Mouse (Mus musculus): Measurements from ENCODE around the gene Efcab3. TPM values are rescaled to one million over a fixed set of nuclear protein-coding genes. Genes with fewer than 3 reads are reported as not detected.
"Not testable (repeated sequence)": the region's sequence is repeated elsewhere in the genome, so short reads cannot be mapped to it uniquely, and the experiment has no call there.

The Efcab3 gene
- polyA plus RNA-seq, 1 experiment from 2014 or later = not detected

DNA sequence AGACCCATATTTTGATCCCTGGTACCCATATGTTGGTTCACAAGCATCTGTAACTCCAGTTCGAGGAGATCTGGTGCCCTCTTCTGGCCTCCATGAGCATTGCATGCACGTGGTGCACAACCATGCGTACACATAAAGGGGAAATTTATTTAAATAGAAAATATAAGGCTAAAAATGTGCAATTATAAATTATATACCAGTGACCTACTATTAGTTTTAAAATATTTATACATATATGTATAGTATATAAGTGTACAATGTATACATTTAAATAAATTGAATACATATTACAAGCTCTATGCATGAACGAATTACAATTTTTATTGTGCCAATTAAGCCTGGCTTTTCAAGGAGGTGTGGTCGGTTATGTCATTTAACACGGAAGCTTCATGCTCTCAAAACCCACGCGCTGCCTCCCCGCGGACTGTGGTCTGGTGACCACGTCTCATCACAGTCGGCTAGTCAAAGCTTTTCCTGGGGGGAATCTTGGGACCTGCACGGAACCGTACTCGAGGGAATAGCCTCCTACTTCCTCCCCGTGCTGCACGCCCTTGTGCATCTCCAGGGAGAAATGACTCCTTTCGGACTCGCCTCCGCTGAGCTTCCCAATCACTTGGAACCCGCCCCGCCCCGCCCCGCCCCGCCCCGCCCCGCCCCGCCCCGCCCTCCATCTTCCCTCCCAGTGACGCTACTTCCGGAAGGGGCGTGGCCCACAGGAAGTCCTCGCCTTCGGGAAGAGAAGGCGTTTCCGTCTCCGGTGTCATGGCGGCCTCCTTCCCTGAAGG, 62.5 kb downstream of the Efcab3 start, which contains the start of gene Mettl2:
TSS of gene Mettl2 (plus strand) at position 691 of the 785 bp plus-strand sequence.
- H3K4me3 ChIP-seq = peak within 1 kb of the TSS; percentile 100
- peak within 1 kb of the TSS; percentile 86 for H3K4me2 ChIP-seq
- H3K9me3 ChIP-seq (replicated peaks) = no peaks in the 10 kb centered on the region
- H3K4me1 ChIP-seq (replicated peaks) = peaks cover 13% of the 10 kb centered on the region
- peak within 1 kb of the TSS; percentile 87 for H3K27ac ChIP-seq
- H3K27me3 ChIP-seq = no peaks in the 10 kb centered on the region
- WGBS = 1% methylated on average over 29 of the region's 38 CpGs
- peak within 1 kb of the TSS; percentile 79 for H3K9ac ChIP-seq
- ATAC-seq (replicated peaks; ENCODE audit: insufficient number of reproducible peaks, insufficient read depth, low FRiP score, low read depth) = peak; percentile 90
- peaks cover 4% of the 10 kb centered on the region; the same call in 1 of the 2 replicates for H3K36me3 ChIP-seq

GRCm38 (mm10) chr11:105126520-105127029, 63.2 kb downstream of the Efcab3 start:
- Histone ChIP-seq H3K27me3 (no peaks in the 10 kb centered on the region), H3K36me3 (peaks cover 10% of the 10 kb centered on the region), H3K4me2 (peak overlapping the region; percentile 86), H3K4me3 (peak overlapping the region; percentile 100), H3K9ac (peak overlapping the region; percentile 79), H3K4me1 (replicated peaks) (peaks cover 13% of the 10 kb centered on the region), H3K9me3 (replicated peaks) (no peaks in the 10 kb centered on the region), H3K27ac (no peak overlapping the region)
- under 1% methylated on average over 48 of the region's 49 CpGs for WGBS
- ATAC-seq (replicated peaks; ENCODE audit: insufficient number of reproducible peaks, insufficient read depth, low FRiP score, low read depth) = peak; percentile 24; the same call in 1 of the 2 replicates

- Histone ChIP-seq H3K27me3 (no peaks in the 10 kb centered on the region), H3K27ac (no peak overlapping the region), H3K4me3 (no peak overlapping the region), H3K4me2 (no peak overlapping the region), H3K36me3 (peaks cover 92% of the 10 kb centered on the region), H3K4me1 (replicated peaks) (no peaks in the 10 kb centered on the region), H3K9ac (no peak overlapping the region), H3K9me3 (replicated peaks) (no peaks in the 10 kb centered on the region)
- 82% methylated on average over 7 of the region's 7 CpGs for WGBS
- no peak for ATAC-seq (replicated peaks; ENCODE audit: insufficient number of reproducible peaks, insufficient read depth, low FRiP score, low read depth)
Observed at GRCm38 (mm10) chr11:105135692-105136091, 72.3 kb downstream of the Efcab3 start.

DNA sequence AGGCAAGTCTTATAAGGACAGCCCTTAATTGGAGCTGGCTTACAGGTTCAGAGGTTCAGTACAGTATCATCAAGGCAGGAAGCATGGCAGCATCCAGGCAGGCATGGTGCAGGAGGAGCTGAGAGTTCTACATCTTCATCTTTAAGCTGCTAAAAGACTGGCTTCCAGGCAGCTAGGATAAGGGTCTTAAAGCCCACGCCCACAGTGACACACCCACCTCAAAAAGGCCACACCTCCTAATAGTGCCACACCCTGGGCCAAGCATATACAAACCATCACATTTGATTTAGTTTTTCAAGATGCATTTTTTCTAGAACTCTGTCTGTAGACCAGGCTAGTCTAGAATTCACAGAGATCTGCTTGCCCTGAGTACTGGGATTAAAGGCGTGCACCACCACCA, 73.9 kb downstream of the Efcab3 start:
- not testable (repeated sequence) for H3K27me3 ChIP-seq; H3K9me3 ChIP-seq (replicated peaks); H3K4me3 ChIP-seq; ATAC-seq (replicated peaks; ENCODE audit: insufficient number of reproducible peaks, insufficient read depth, low FRiP score, low read depth); H3K27ac ChIP-seq; H3K4me2 ChIP-seq; H3K4me1 ChIP-seq (replicated peaks); H3K9ac ChIP-seq
- 93% methylated on average over 2 of the region's 2 CpGs for WGBS
- H3K36me3 ChIP-seq = peaks cover 84% of the 10 kb centered on the region

- H3K27ac ChIP-seq; H3K4me1 ChIP-seq (replicated peaks); ATAC-seq (replicated peaks; ENCODE audit: insufficient number of reproducible peaks, insufficient read depth, low FRiP score, low read depth); H3K9me3 ChIP-seq (replicated peaks); H3K4me2 ChIP-seq; H3K4me3 ChIP-seq; H3K9ac ChIP-seq; H3K27me3 ChIP-seq: not testable (repeated sequence)
- 92% methylated on average over 8 of the region's 8 CpGs for WGBS
- peaks cover 52% of the 10 kb centered on the region for H3K36me3 ChIP-seq
Observed at GRCm38 (mm10) chr11:105140512-105140911, 77.1 kb downstream of the Efcab3 start.

- H3K4me3 ChIP-seq = no peak overlapping the region
- no peak for ATAC-seq (replicated peaks; ENCODE audit: insufficient number of reproducible peaks, insufficient read depth, low FRiP score, low read depth)
- WGBS = 91% methylated on average over 5 of the region's 5 CpGs
- no peaks in the 10 kb centered on the region for H3K9me3 ChIP-seq (replicated peaks)
- H3K27me3 ChIP-seq = no peaks in the 10 kb centered on the region
- H3K9ac ChIP-seq = no peak overlapping the region
- no peaks in the 10 kb centered on the region for H3K4me1 ChIP-seq (replicated peaks)
- H3K36me3 ChIP-seq = peaks cover 46% of the 10 kb centered on the region
- H3K27ac ChIP-seq = no peak overlapping the region
- no peak overlapping the region for H3K4me2 ChIP-seq
Observed at GRCm38 (mm10) chr11:105141115-105141514, 77.7 kb downstream of the Efcab3 start.

- Histone ChIP-seq H3K4me2 (no peak overlapping the region), H3K9ac (no peak overlapping the region), H3K27ac (no peak overlapping the region), H3K36me3 (peaks cover 21% of the 10 kb centered on the region), H3K27me3 (no peaks in the 10 kb centered on the region), H3K9me3 (replicated peaks) (no peaks in the 10 kb centered on the region), H3K4me1 (replicated peaks) (no peaks in the 10 kb centered on the region), H3K4me3 (no peak overlapping the region)
- no peak for ATAC-seq (replicated peaks; ENCODE audit: insufficient number of reproducible peaks, insufficient read depth, low FRiP score, low read depth)
Observed at GRCm38 (mm10) chr11:105143564-105143963, 80.2 kb downstream of the Efcab3 start.

DNA sequence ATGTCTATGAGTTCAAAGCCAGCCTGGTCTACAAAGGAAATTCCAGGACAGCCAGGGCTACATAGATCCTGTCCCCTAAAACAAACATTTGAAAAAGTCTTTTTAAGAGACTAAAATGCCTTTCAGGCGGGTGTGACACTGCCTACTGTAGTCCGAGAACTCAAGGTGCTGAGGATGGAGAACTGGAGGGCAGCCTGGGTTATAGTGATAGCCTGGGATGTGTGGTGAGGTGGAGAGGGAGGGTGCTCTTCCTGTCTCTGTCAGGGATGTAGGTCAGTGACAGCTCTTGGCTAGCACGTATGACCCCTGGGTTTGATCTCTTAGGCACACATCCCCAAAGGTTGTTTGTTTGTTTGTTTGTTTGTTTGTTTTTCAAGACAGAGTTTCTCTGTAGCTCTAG, 80.7 kb downstream of the Efcab3 start:
- Histone ChIP-seq H3K4me2 (no peak overlapping the region), H3K27ac (no peak overlapping the region), H3K9ac (no peak overlapping the region), H3K27me3 (no peaks in the 10 kb centered on the region), H3K4me1 (replicated peaks) (no peaks in the 10 kb centered on the region), H3K36me3 (peaks cover 20% of the 10 kb centered on the region), H3K9me3 (replicated peaks) (no peaks in the 10 kb centered on the region), H3K4me3 (no peak overlapping the region)
- ATAC-seq (replicated peaks; ENCODE audit: insufficient number of reproducible peaks, insufficient read depth, low FRiP score, low read depth) = no peak
- WGBS = 74% methylated on average over 3 of the region's 3 CpGs

GRCm38 (mm10) chr11:105144508-105145210, 81.3 kb downstream of the Efcab3 start:
- 71% methylated on average over 11 of the region's 11 CpGs for WGBS
- no peak overlapping the region for H3K4me2 ChIP-seq
- no peak overlapping the region for H3K9ac ChIP-seq
- no peak for ATAC-seq (replicated peaks; ENCODE audit: insufficient number of reproducible peaks, insufficient read depth, low FRiP score, low read depth)
- no peak overlapping the region for H3K4me3 ChIP-seq
- H3K27me3 ChIP-seq = no peaks in the 10 kb centered on the region
- H3K36me3 ChIP-seq = peaks cover 15% of the 10 kb centered on the region
- no peaks in the 10 kb centered on the region for H3K4me1 ChIP-seq (replicated peaks)
- H3K9me3 ChIP-seq (replicated peaks) = no peaks in the 10 kb centered on the region
- no peak overlapping the region for H3K27ac ChIP-seq

GRCm38 (mm10) chr11:105145211-105145610, 81.8 kb downstream of the Efcab3 start:
- ATAC-seq (replicated peaks; ENCODE audit: insufficient number of reproducible peaks, insufficient read depth, low FRiP score, low read depth) = no peak
- 79% methylated on average over 10 of the region's 10 CpGs for WGBS

GRCm38 (mm10) chr11:105146593-105146992, 83.2 kb downstream of the Efcab3 start, which contains the start of gene Gm10842:
TSS of gene Gm10842 (plus strand) at chr11:105146893.
- no peak within 1 kb of the TSS for H3K4me3 ChIP-seq
- no peaks in the 10 kb centered on the region for H3K9me3 ChIP-seq (replicated peaks)
- WGBS = 64% methylated on average over 3 of the region's 3 CpGs

More at GRCm38 (mm10) chr11:105145211-105145610, 81.8 kb downstream of the Efcab3 start:
- Histone ChIP-seq H3K27ac (no peak overlapping the region), H3K4me1 (replicated peaks) (no peaks in the 10 kb centered on the region), H3K4me3 (no peak overlapping the region), H3K9ac (no peak overlapping the region), H3K9me3 (replicated peaks) (no peaks in the 10 kb centered on the region), H3K27me3 (no peaks in the 10 kb centered on the region), H3K4me2 (no peak overlapping the region), H3K36me3 (peaks cover 10% of the 10 kb centered on the region)

More at GRCm38 (mm10) chr11:105146593-105146992, 83.2 kb downstream of the Efcab3 start, which contains the start of gene Gm10842:
- Histone ChIP-seq H3K9ac (no peak within 1 kb of the TSS), H3K4me1 (replicated peaks) (0 out of 2 replicates have a peak, but pooled peaks cover 5% of the 10 kb centered on the region), H3K27me3 (no peaks in the 10 kb centered on the region), H3K4me2 (no peak within 1 kb of the TSS), H3K36me3 (no peaks in the 10 kb centered on the region), H3K27ac (no peak within 1 kb of the TSS)
- no peak for ATAC-seq (replicated peaks; ENCODE audit: insufficient number of reproducible peaks, insufficient read depth, low FRiP score, low read depth)

Measured in heart, embryonic 15.5 days (tissue).